Mouse (Mus musculus): Measurements from ENCODE around the gene Pdgfc. TPM values are rescaled to one million over a fixed set of nuclear protein-coding genes. Genes with fewer than 3 reads are reported as not detected.
"Not testable (repeated sequence)": the region's sequence is repeated elsewhere in the genome, so short reads cannot be mapped to it uniquely, and the experiment has no call there.

Pdgfc gene
- polyA plus RNA-seq, 1 experiment from 2014 or later: 6.1 TPM

DNA sequence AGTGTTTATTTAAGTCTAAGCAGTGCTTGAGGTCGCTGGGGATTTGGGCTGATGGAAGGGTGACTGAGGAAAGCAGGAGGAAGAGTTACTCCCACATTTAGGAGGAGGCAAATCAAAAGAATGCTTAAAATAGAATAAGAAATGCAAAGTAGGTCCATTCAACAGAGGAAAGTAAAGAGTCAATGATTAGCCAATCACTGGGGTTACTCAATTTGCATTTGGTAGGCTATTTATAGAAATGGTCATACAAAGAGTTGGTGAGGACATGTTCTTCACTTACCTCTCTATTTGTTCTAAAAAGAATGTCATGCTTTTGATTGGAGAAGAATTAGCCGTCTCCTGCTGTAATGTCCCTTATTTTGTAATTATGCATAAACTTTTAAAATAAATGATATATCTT is 90.8 kb downstream of the Pdgfc start:
- WGBS: 52% methylated on average over 2 of the region's 2 CpGs
- no peaks in the 10 kb centered on the region for H3K4me1 ChIP-seq (replicated peaks; ENCODE audit: control insufficient read depth, insufficient read depth, low read length)
- TF ChIP-seq CTCF (IDR thresholded peaks at IDR 0.05; ENCODE audit: low read depth): no peak

DNA sequence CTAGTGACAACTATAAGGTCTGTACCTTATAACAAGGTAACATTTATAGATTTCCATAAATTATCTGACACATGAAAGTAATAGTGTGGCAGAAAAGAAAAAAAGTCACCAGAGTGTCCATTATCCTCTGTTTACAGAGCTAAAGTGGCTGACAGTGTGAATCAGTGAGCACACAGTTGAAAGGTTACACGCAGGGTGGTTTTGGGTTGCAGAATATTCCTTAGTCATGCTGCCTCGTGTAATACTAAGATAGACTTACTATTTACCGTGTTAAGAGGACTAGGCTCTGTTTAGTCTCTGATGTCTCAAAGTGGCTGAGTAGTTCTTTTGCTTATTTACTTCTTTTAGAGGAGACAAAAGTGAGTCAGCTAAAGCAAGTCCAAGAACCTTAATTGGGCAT is 100.8 kb downstream of the Pdgfc start:
- no peak overlapping the region for H3K4me2 ChIP-seq (replicated peaks; ENCODE audit: low read depth)
- no peaks in the 10 kb centered on the region for H3K27me3 ChIP-seq (replicated peaks; ENCODE audit: control insufficient read depth, insufficient read depth, low read length)
- 52% methylated on average over 3 of the region's 3 CpGs for WGBS
- no peaks in the 10 kb centered on the region for H3K36me3 ChIP-seq (ENCODE audit: control insufficient read depth, insufficient read depth)
- H3K9ac ChIP-seq (ENCODE audit: low read depth, low read length): no peak overlapping the region
- H3K27ac ChIP-seq (ENCODE audit: low read depth, low read length): no peak overlapping the region
- no peaks in the 10 kb centered on the region for H3K4me1 ChIP-seq (replicated peaks; ENCODE audit: control insufficient read depth, insufficient read depth, low read length)
- H3K9me3 ChIP-seq (ENCODE audit: control insufficient read depth): no peaks in the 10 kb centered on the region
- no peak for TF ChIP-seq CTCF (IDR thresholded peaks at IDR 0.05; ENCODE audit: low read depth)
- ATAC-seq: no peak
- no peak overlapping the region for H3K4me3 ChIP-seq (ENCODE audit: low read depth, low read length)

More for the DNA sequence above, 90.8 kb downstream of the Pdgfc start:
- no peak overlapping the region for H3K27ac ChIP-seq (ENCODE audit: low read depth, low read length)
- no peak overlapping the region for H3K4me3 ChIP-seq (ENCODE audit: low read depth, low read length)
- H3K4me2 ChIP-seq (replicated peaks; ENCODE audit: low read depth): no peak overlapping the region
- H3K27me3 ChIP-seq (replicated peaks; ENCODE audit: control insufficient read depth, insufficient read depth, low read length): no peaks in the 10 kb centered on the region
- no peak for ATAC-seq
- H3K36me3 ChIP-seq (ENCODE audit: control insufficient read depth, insufficient read depth): no peaks in the 10 kb centered on the region
- no peak overlapping the region for H3K9ac ChIP-seq (ENCODE audit: low read depth, low read length)
- H3K9me3 ChIP-seq (ENCODE audit: control insufficient read depth): no peaks in the 10 kb centered on the region

DNA sequence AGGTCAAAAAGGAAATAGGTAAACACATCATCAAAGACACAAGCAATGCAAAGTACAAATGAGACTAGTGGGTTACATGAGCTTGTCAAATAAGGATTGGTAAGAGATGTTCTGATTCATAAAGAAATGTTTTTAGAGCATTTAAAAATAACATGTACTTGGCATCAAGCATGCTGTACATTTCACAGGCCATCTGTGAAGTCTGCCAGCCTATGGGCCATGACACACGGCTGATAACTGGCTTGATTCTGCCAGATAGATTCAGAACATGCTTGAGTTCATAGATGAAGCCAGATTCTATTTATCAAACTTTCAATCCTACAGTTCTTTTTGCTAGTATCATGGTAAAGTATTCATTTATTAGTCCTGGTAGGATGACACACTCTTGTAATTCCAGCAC is 101.8 kb downstream of the Pdgfc start:
- H3K36me3 ChIP-seq (ENCODE audit: control insufficient read depth, insufficient read depth); H3K9ac ChIP-seq (ENCODE audit: low read depth, low read length); H3K4me3 ChIP-seq (ENCODE audit: low read depth, low read length); H3K4me1 ChIP-seq (replicated peaks; ENCODE audit: control insufficient read depth, insufficient read depth, low read length); ATAC-seq; H3K27me3 ChIP-seq (replicated peaks; ENCODE audit: control insufficient read depth, insufficient read depth, low read length); H3K9me3 ChIP-seq (ENCODE audit: control insufficient read depth); H3K27ac ChIP-seq (ENCODE audit: low read depth, low read length); H3K4me2 ChIP-seq (replicated peaks; ENCODE audit: low read depth): not testable (repeated sequence)
- 66% methylated on average over 1 of the region's 1 CpGs for WGBS

DNA sequence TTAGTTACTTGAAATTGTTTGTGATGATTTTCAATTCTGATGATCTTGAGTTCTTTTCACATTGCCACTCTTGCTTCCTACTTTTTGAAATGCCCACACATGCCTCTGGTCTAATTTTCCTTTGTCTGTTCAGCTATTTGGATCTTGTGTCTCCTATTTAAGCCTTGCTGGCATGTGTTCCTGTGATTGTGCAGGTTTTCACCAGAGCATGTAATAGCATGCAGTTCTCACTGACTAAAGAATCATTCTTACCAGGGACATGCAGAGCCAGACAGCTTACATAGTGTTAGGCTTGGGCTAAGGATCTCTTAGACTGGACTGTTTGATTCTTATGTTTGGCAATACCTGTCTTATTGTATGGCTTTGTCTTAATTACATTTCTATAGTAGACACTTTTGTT is 107.5 kb downstream of the Pdgfc start:
- H3K27ac ChIP-seq (ENCODE audit: low read depth, low read length): no peak overlapping the region
- no peaks in the 10 kb centered on the region for H3K4me1 ChIP-seq (replicated peaks; ENCODE audit: control insufficient read depth, insufficient read depth, low read length)
- ATAC-seq: no peak
- no peak overlapping the region for H3K4me2 ChIP-seq (replicated peaks; ENCODE audit: low read depth)
- no peak overlapping the region for H3K4me3 ChIP-seq (ENCODE audit: low read depth, low read length)
- H3K36me3 ChIP-seq (ENCODE audit: control insufficient read depth, insufficient read depth): no peaks in the 10 kb centered on the region
- H3K27me3 ChIP-seq (replicated peaks; ENCODE audit: control insufficient read depth, insufficient read depth, low read length): no peaks in the 10 kb centered on the region
- H3K9ac ChIP-seq (ENCODE audit: low read depth, low read length): no peak overlapping the region
- H3K9me3 ChIP-seq (ENCODE audit: control insufficient read depth): no peaks in the 10 kb centered on the region
- TF ChIP-seq CTCF (IDR thresholded peaks at IDR 0.05; ENCODE audit: low read depth): no peak

DNA sequence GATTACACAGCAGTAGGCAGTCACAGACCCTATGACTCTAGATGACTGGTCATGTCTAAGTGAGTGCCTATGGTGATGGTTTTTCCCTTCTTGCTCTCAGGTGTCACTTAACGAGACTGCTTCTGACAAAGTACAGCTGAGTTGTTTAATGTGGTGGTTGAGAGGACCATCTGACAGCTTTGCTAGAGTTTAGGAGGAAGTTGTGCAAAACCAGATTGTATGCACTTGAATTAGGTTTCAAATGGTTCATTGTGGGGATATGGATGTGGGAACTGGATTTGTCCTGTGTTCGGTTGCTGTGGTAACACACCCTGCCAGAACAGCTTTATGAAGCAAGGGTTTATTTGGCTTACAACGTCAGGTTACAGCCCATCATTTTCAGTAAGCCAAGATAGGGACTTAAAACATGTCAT is 112.9 kb downstream of the Pdgfc start:
- Histone ChIP-seq H3K4me3 (ENCODE audit: low read depth, low read length) (no peak overlapping the region), H3K27ac (ENCODE audit: low read depth, low read length) (no peak overlapping the region), H3K4me2 (replicated peaks; ENCODE audit: low read depth) (no peak overlapping the region), H3K9ac (ENCODE audit: low read depth, low read length) (no peak overlapping the region), H3K9me3 (ENCODE audit: control insufficient read depth) (no peaks in the 10 kb centered on the region), H3K36me3 (ENCODE audit: control insufficient read depth, insufficient read depth) (no peaks in the 10 kb centered on the region), H3K4me1 (replicated peaks; ENCODE audit: control insufficient read depth, insufficient read depth, low read length) (no peaks in the 10 kb centered on the region), H3K27me3 (replicated peaks; ENCODE audit: control insufficient read depth, insufficient read depth, low read length) (no peaks in the 10 kb centered on the region)
- no peak for TF ChIP-seq CTCF (IDR thresholded peaks at IDR 0.05; ENCODE audit: low read depth)
- 36% methylated on average over 3 of the region's 3 CpGs for WGBS
- no peak for ATAC-seq

DNA sequence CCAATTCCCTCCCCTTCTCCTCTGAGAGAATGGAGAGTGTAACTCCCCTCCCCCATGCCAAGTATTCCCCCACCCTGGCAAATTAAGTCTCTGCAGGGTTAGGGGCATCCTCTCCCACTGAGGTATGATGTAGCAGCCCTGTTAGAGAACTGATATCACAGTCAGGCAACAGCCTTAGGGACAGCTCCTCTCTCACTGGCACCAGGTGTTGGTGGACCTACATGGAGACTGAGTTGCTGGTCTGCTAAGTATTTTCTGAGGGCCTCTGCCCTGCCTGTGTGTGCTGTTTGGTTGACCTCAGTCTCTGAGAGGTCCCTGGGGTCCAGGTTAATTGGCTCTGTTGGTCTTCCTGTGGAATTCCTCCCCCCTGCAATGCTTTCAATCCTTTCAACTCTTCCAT is 114.0 kb downstream of the Pdgfc start:
- TF ChIP-seq CTCF (IDR thresholded peaks at IDR 0.05; ENCODE audit: low read depth): no peak
- H3K27me3 ChIP-seq (replicated peaks; ENCODE audit: control insufficient read depth, insufficient read depth, low read length): no peaks in the 10 kb centered on the region
- no peak overlapping the region for H3K4me3 ChIP-seq (ENCODE audit: low read depth, low read length)
- no peak overlapping the region for H3K27ac ChIP-seq (ENCODE audit: low read depth, low read length)
- no peaks in the 10 kb centered on the region for H3K9me3 ChIP-seq (ENCODE audit: control insufficient read depth)
- no peak overlapping the region for H3K9ac ChIP-seq (ENCODE audit: low read depth, low read length)
- H3K4me2 ChIP-seq (replicated peaks; ENCODE audit: low read depth): no peak overlapping the region
- H3K4me1 ChIP-seq (replicated peaks; ENCODE audit: control insufficient read depth, insufficient read depth, low read length): no peaks in the 10 kb centered on the region
- no peak for ATAC-seq
- H3K36me3 ChIP-seq (ENCODE audit: control insufficient read depth, insufficient read depth): no peaks in the 10 kb centered on the region

- Histone ChIP-seq H3K4me2 (replicated peaks; ENCODE audit: low read depth) (no peak overlapping the region), H3K4me3 (ENCODE audit: low read depth, low read length) (no peak overlapping the region), H3K27ac (ENCODE audit: low read depth, low read length) (no peak overlapping the region), H3K4me1 (replicated peaks; ENCODE audit: control insufficient read depth, insufficient read depth, low read length) (no peaks in the 10 kb centered on the region), H3K9ac (ENCODE audit: low read depth, low read length) (no peak overlapping the region), H3K9me3 (ENCODE audit: control insufficient read depth) (no peaks in the 10 kb centered on the region), H3K36me3 (ENCODE audit: control insufficient read depth, insufficient read depth) (no peaks in the 10 kb centered on the region), H3K27me3 (replicated peaks; ENCODE audit: control insufficient read depth, insufficient read depth, low read length) (no peaks in the 10 kb centered on the region)
- 53% methylated on average over 1 of the region's 1 CpGs for WGBS
- no peak for ATAC-seq
- TF ChIP-seq CTCF (IDR thresholded peaks at IDR 0.05; ENCODE audit: low read depth): no peak
Observed at GRCm38 (mm10) chr3:81154420-81154819, 118.2 kb downstream of the Pdgfc start.
